Comparison of ENCODE assay signal across 14 mouse cellular contexts in genomic region chr10:53469611-53470010, GRCm38 (mm10).
A peak's percentile ranks its signal among the peaks of the same experiment; 100 is the strongest.
DNase-seq lines count a peak whose midpoint lies in the region; ATAC-seq and TF ChIP-seq lines count a peak whose summit lies in the region.
"Had no signal": no experiment of that assay in that cellular context is flagged by ENCODE, and none has a peak within 500 bp of the region (broad histone marks: within the 10 kb centered on the region; RNA-seq: fewer than 3 reads in every experiment).

No protein-coding gene starts in this region.

- H3K4me1 ChIP-seq in lung, adult 2 months (ENCODE audit: control insufficient read depth, insufficient read depth, low read length), result peaks cover 32% of the 10 kb centered on the region
- no peaks in the 10 kb centered on the region for H3K4me1 ChIP-seq in limb, embryonic 15.5 days
- peaks cover 9% of the 10 kb centered on the region; the same call in 1 of the 2 replicates for H3K4me1 ChIP-seq in forebrain, embryonic 13.5 days
- H3K4me1 ChIP-seq: midbrain, embryonic 15.5 days had no signal

- no peaks in the 10 kb centered on the region for H3K36me3 ChIP-seq in limb, embryonic 15.5 days
- H3K36me3 ChIP-seq in forebrain, embryonic 13.5 days (ENCODE audit: poor library complexity, severe bottlenecking), result no peaks in the 10 kb centered on the region
- H3K36me3 ChIP-seq: midbrain, embryonic 15.5 days had no signal

- no peak overlapping the region for H3K4me2 ChIP-seq in limb, embryonic 15.5 days
- H3K4me2 ChIP-seq in forebrain, embryonic 13.5 days, result no peak overlapping the region
- H3K4me2 ChIP-seq: midbrain, embryonic 15.5 days had no signal

- WGBS in lung, adult 2 months, result 34% methylated on average over 1 of the region's 1 CpGs
- 48% methylated on average over 1 of the region's 1 CpGs for WGBS in limb, embryonic 15.5 days
- WGBS in forebrain, embryonic 13.5 days, result 89% methylated on average over 1 of the region's 1 CpGs

- no peak for TF ChIP-seq POLR2A in lung, adult 2 months (IDR thresholded peaks at IDR 0.05; ENCODE audit: borderline replicate concordance, extremely low read depth, low read depth, low read length)

- ATAC-seq in limb, embryonic 15.5 days (ENCODE audit: insufficient number of reproducible peaks, low FRiP score, low TSS enrichment, low read depth), result no peak
- ATAC-seq in forebrain, embryonic 13.5 days, result no peak
- ATAC-seq: hindbrain, embryonic 16.5 days; midbrain, embryonic 15.5 days had no signal

- peak overlapping the region; percentile 2; the same call in 1 of the 2 replicates for H3K27ac ChIP-seq in limb, embryonic 15.5 days
- no peak overlapping the region for H3K27ac ChIP-seq in forebrain, embryonic 13.5 days
- H3K27ac ChIP-seq: liver, embryonic 14.5 days; midbrain, embryonic 15.5 days had no signal

- no peak overlapping the region for H3K4me3 ChIP-seq in lung, adult 2 months (replicated peaks; ENCODE audit: extremely low read depth, low read depth, low read length)
- no peak overlapping the region for H3K4me3 ChIP-seq in limb, embryonic 15.5 days
- H3K4me3 ChIP-seq in forebrain, embryonic 13.5 days, result no peak overlapping the region
- H3K4me3 ChIP-seq: midbrain, embryonic 15.5 days had no signal

- no peaks in the 10 kb centered on the region for H3K27me3 ChIP-seq in limb, embryonic 15.5 days
- H3K27me3 ChIP-seq in forebrain, embryonic 13.5 days, result no peaks in the 10 kb centered on the region
- H3K27me3 ChIP-seq: midbrain, embryonic 15.5 days had no signal

- H3K9ac ChIP-seq in limb, embryonic 15.5 days, result no peak overlapping the region
- H3K9ac ChIP-seq in forebrain, embryonic 13.5 days, result no peak overlapping the region
- H3K9ac ChIP-seq: liver, embryonic 14.5 days; midbrain, embryonic 15.5 days had no signal

- no peaks in the 10 kb centered on the region for H3K9me3 ChIP-seq in limb, embryonic 15.5 days
- peaks cover 26% of the 10 kb centered on the region for H3K9me3 ChIP-seq in forebrain, embryonic 13.5 days (replicated peaks)

- TF ChIP-seq CTCF in lung, adult 2 months (IDR thresholded peaks at IDR 0.05; ENCODE audit: insufficient read depth, low read length), result no peak

- DNase-seq in lung, adult 18-20 months, result peak; percentile 13 to 31
- no peak for DNase-seq in lung, adult 2 months
- DNase-seq in gastrocnemius, postnatal 4 days (ENCODE audit: low spot score in 2 of 2), result peak; percentile 55 to 70
- peak; percentile 42 for DNase-seq in testis, postnatal 10 days (ENCODE audit: low spot score)
- DNase-seq in yolk sac, embryonic 10.5 days (ENCODE audit: low spot score), result no peak
- DNase-seq in right cerebral cortex, adult 2 months (ENCODE audit: low spot score in 2 of 2), result no peak
- DNase-seq: cerebellum, adult 18-20 months; spleen, adult 18-20 months; thymus, postnatal 25 days had no signal

Comparison
In these comparisons a context has a peak if more than half of its experiments do, and no peak if none do; other contexts are left out.
1. DNase-seq: peak in lung, adult 18-20 months (2 of 2), gastrocnemius, postnatal 4 days (2 of 2) and testis, postnatal 10 days (single experiment); none in lung, adult 2 months (single experiment), yolk sac, embryonic 10.5 days (single experiment) and right cerebral cortex, adult 2 months (0 of 2).